Mouse (Mus musculus) limb, embryonic 13.5 days (tissue): ENCODE measurements around the gene Il6st. TPM values are rescaled to one million over a fixed set of nuclear protein-coding genes. Genes with fewer than 3 reads are reported as not detected.

Experiments used
- ATAC-seq: fragments of 200-750 bp; cut with Nextera tagmentation; 2 replicates; pipeline ENCODE4 v1.8.0; 2017; ENCODE audit warnings: low read depth, moderate number of reproducible peaks, moderate TSS enrichment; ENCODE audit not compliant: low FRiP score
- H3K27ac ChIP-seq: fragments of 300-500 bp; sonication (generic); 2 replicates; pipeline ENCODE4 v1.5.1; 2015; ENCODE audit warnings: inconsistent platforms, mild to moderate bottlenecking, moderate library complexity
- H3K27me3 ChIP-seq: fragments of 300-500 bp; sonication (generic); 2 replicates; pipeline ENCODE4 v1.6.1; 2015; ENCODE audit warnings: mild to moderate bottlenecking, inconsistent platforms
- H3K36me3 ChIP-seq: fragments of 300-500 bp; sonication (generic); 2 replicates; pipeline ENCODE4 v1.6.1; 2015; ENCODE audit warnings: inconsistent platforms, mild to moderate bottlenecking, moderate library complexity
- H3K4me1 ChIP-seq: fragments of 300-500 bp; sonication (generic); 2 replicates; pipeline ENCODE4 v1.6.1; 2015; ENCODE audit warnings: inconsistent platforms
- H3K4me2 ChIP-seq: fragments of 300-500 bp; sonication (generic); replicated peaks from 2 replicates; pipeline ENCODE4 v1.6.1; 2015; ENCODE audit warnings: inconsistent platforms, mild to moderate bottlenecking, moderate library complexity
- H3K4me3 ChIP-seq: fragments of 300-500 bp; sonication (generic); 2 replicates; pipeline ENCODE4 v1.5.1; 2015; ENCODE audit warnings: moderate library complexity, mild to moderate bottlenecking, inconsistent platforms
- H3K9ac ChIP-seq: fragments of 300-500 bp; sonication (generic); 2 replicates; pipeline ENCODE4 v1.6.1; 2015; ENCODE audit warnings: mild to moderate bottlenecking, inconsistent platforms
- H3K9me3 ChIP-seq: fragments of 300-500 bp; sonication (generic); 2 replicates; pipeline ENCODE4 v1.6.1; 2016; ENCODE audit warnings: inconsistent platforms
- WGBS: fragments of 180-500 bp; shearing (Covaris S2); methylation state at CpG from one replicate; pipeline ENCODE4 v1.1.7; 2015; 5-methylcytosine and 5-hydroxymethylcytosine counted together
- polyA plus RNA-seq: library from polyadenylated mRNA; unstranded; fragments of >200 nt; fragmentation: Nextera tagmentation; extraction: Ambion mirVana; gene quantifications from 2 replicates; pipeline ENCODE4 v1.2.1, GENCODE M21; 2015

The Il6st gene
- polyA plus RNA-seq, 1 experiment from 2014 or later = 41.1 TPM

DNA sequence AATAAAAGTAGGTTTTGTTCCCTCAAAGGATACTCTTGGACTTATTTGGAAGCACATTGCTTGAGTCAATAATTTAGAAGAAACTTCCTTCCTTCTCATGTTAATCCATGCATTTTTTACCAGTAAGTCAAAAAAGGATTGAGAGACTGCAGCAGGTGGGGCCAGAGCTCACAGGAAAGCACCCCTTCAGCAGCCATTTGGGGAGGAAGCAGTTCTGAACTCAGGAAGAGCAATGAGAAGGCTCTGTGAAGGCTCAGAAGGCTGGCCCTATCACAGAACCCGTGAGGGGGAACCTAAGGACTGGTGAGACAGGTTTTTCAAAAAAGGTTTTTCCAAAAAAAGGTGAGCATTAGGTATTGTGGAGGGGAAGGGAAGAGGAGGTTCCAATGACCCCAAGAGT, 50.7 kb downstream of the Il6st start:
- Histone ChIP-seq H3K4me1 (no peaks in the 10 kb centered on the region), H3K27me3 (no peaks in the 10 kb centered on the region), H3K36me3 (no peaks in the 10 kb centered on the region), H3K9me3 (peaks cover 13% of the 10 kb centered on the region), H3K4me2 (no peak overlapping the region), H3K9ac (no peak overlapping the region), H3K4me3 (no peak overlapping the region), H3K27ac (no peak overlapping the region)
- WGBS = 50% methylated on average over 1 of the region's 1 CpGs
- ATAC-seq = no peak

DNA sequence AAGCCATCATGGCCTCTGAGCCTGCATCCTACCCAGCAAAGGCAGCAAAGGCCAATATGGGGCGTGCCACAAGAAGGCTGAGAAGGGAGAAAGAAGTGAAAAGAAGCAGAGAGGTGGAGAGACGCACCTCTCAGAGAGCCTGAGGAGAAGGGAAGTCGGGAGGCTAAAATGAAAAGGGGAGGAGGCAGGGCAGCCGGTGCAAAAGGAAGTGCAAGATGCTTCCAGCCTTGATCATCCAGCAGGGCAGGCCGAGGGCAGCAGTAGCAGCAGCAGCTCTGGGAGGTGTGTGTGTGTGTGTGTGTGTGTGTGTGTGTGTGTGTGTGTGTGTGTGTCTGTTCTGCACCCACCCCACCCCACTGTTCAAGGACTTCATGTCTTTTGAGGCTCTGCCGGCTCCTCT, 58.4 kb downstream of the Il6st start:
- H3K36me3 ChIP-seq = no peaks in the 10 kb centered on the region
- no peak overlapping the region for H3K4me2 ChIP-seq
- no peaks in the 10 kb centered on the region for H3K4me1 ChIP-seq
- H3K27me3 ChIP-seq = no peaks in the 10 kb centered on the region
- H3K9me3 ChIP-seq = peaks cover 13% of the 10 kb centered on the region
- no peak for ATAC-seq
- H3K4me3 ChIP-seq = no peak overlapping the region
- H3K9ac ChIP-seq = 0 out of 2 replicates have a peak overlapping the region, but pooled peaks have one; percentile 20
- no peak overlapping the region for H3K27ac ChIP-seq
- WGBS = 63% methylated on average over 6 of the region's 6 CpGs

DNA sequence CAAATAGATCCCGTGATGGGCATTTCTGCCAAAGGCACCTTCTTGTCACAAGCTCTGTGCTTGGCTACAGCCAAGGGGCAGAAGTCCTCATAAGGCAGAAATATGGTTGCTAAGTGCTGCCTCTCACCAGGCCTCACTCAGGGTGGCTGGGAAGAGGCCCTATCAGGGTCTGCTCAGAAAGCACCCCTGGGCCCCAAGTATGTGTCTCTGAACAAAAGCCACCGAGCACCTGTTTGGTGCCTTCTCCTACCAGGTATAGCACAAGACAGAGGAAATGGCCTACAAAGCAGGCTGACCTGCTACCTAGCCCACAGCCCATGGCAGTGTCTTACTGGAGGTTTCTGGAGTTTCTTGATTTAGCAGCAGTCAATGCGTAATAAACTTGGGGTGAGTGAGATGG, 59.0 kb downstream of the Il6st start:
- H3K4me2 ChIP-seq = no peak overlapping the region
- ATAC-seq = no peak

DNA sequence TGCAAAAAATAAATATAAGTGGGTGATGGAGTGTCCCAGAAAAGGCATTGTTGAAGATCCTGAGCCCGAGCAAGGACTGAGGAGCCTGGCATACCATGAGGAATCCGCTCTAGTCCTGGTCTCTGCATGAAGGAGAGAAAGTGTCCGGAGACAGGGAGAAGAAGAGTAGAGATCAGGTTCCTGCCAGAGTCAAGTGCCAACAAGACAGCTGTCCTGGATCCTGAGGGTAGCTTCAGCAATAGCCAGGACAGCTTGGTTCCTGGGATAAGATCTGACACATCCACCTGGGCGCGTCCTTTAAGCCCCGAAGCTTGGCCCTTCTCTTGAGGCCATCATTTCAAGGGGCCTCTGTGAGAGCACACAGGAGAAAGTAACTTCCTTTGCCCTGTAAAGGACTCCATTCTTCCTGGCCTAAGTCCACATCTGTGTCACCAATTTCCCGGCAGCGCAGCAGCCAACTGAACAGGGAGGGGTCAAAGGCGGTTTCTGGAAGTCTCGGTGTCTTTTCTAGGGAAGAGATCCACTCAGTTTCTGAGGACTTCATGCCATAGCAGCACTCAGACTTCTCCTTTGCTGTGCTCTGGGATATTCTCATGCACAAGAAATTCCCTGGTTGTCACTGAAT, 59.6 kb downstream of the Il6st start:
- no peak overlapping the region for H3K4me2 ChIP-seq
- H3K27me3 ChIP-seq = no peaks in the 10 kb centered on the region
- no peak overlapping the region for H3K4me3 ChIP-seq
- no peaks in the 10 kb centered on the region for H3K4me1 ChIP-seq
- H3K9ac ChIP-seq = no peak overlapping the region
- H3K36me3 ChIP-seq = no peaks in the 10 kb centered on the region
- 87% methylated on average over 10 of the region's 10 CpGs for WGBS
- ATAC-seq = no peak
- peaks cover 2% of the 10 kb centered on the region for H3K9me3 ChIP-seq
- no peak overlapping the region for H3K27ac ChIP-seq

More for the DNA sequence above, 59.0 kb downstream of the Il6st start:
- Histone ChIP-seq H3K9ac (no peak overlapping the region), H3K9me3 (peaks cover 8% of the 10 kb centered on the region), H3K4me1 (no peaks in the 10 kb centered on the region), H3K36me3 (no peaks in the 10 kb centered on the region), H3K4me3 (no peak overlapping the region), H3K27me3 (no peaks in the 10 kb centered on the region), H3K27ac (no peak overlapping the region)
- WGBS = 93% methylated on average over 3 of the region's 3 CpGs

GRCm38 (mm10) chr13:112527186-112527585, 63.3 kb downstream of the Il6st start:
- no peaks in the 10 kb centered on the region for H3K9me3 ChIP-seq
- H3K27me3 ChIP-seq = no peaks in the 10 kb centered on the region
- H3K4me3 ChIP-seq = no peak overlapping the region
- H3K4me1 ChIP-seq = no peaks in the 10 kb centered on the region
- no peak overlapping the region for H3K27ac ChIP-seq
- H3K9ac ChIP-seq = no peak overlapping the region
- WGBS = 48% methylated on average over 1 of the region's 1 CpGs
- no peak for ATAC-seq
- no peak overlapping the region for H3K4me2 ChIP-seq
- no peaks in the 10 kb centered on the region for H3K36me3 ChIP-seq

GRCm38 (mm10) chr13:112529893-112530292, 66.0 kb downstream of the Il6st start:
- H3K4me3 ChIP-seq = no peak overlapping the region
- no peak overlapping the region for H3K9ac ChIP-seq
- H3K36me3 ChIP-seq = no peaks in the 10 kb centered on the region
- peak; percentile 54; the same call in 1 of the 2 replicates for ATAC-seq
- H3K27me3 ChIP-seq = no peaks in the 10 kb centered on the region
- H3K27ac ChIP-seq = no peak overlapping the region
- 0 out of 2 replicates have a peak, but pooled peaks cover 3% of the 10 kb centered on the region for H3K4me1 ChIP-seq
- no peak overlapping the region for H3K4me2 ChIP-seq
- H3K9me3 ChIP-seq = no peaks in the 10 kb centered on the region
- 35% methylated on average over 3 of the region's 3 CpGs for WGBS

- H3K27me3 ChIP-seq = no peaks in the 10 kb centered on the region
- no peaks in the 10 kb centered on the region for H3K36me3 ChIP-seq
- 0 out of 2 replicates have a peak, but pooled peaks cover 3% of the 10 kb centered on the region for H3K4me1 ChIP-seq
- no peak overlapping the region for H3K4me3 ChIP-seq
- H3K9me3 ChIP-seq = no peaks in the 10 kb centered on the region
- no peak overlapping the region for H3K9ac ChIP-seq
- no peak overlapping the region for H3K27ac ChIP-seq
- no peak overlapping the region for H3K4me2 ChIP-seq
- no peak for ATAC-seq
- 89% methylated on average over 6 of the region's 6 CpGs for WGBS
Measured at GRCm38 (mm10) chr13:112532235-112532634, 68.4 kb downstream of the Il6st start.

GRCm38 (mm10) chr13:112533556-112533955, 69.7 kb downstream of the Il6st start:
- ATAC-seq = no peak
- WGBS = 64% methylated on average over 9 of the region's 9 CpGs

GRCm38 (mm10) chr13:112536611-112537010, 72.7 kb downstream of the Il6st start:
- no peaks in the 10 kb centered on the region for H3K9me3 ChIP-seq
- no peak for ATAC-seq
- 0 out of 2 replicates have a peak, but pooled peaks cover 7% of the 10 kb centered on the region for H3K4me1 ChIP-seq
- no peak overlapping the region for H3K27ac ChIP-seq
- 51% methylated on average over 4 of the region's 4 CpGs for WGBS
- H3K4me3 ChIP-seq = no peak overlapping the region
- H3K27me3 ChIP-seq = no peaks in the 10 kb centered on the region
- H3K36me3 ChIP-seq = no peaks in the 10 kb centered on the region
- H3K4me2 ChIP-seq = no peak overlapping the region
- H3K9ac ChIP-seq = no peak overlapping the region

More at GRCm38 (mm10) chr13:112533556-112533955, 69.7 kb downstream of the Il6st start:
- Histone ChIP-seq H3K4me1 (0 out of 2 replicates have a peak, but pooled peaks cover 3% of the 10 kb centered on the region), H3K9ac (no peak overlapping the region), H3K4me2 (no peak overlapping the region), H3K36me3 (no peaks in the 10 kb centered on the region), H3K27ac (0 out of 2 replicates have a peak overlapping the region, but pooled peaks have one; percentile 15), H3K9me3 (no peaks in the 10 kb centered on the region), H3K27me3 (no peaks in the 10 kb centered on the region), H3K4me3 (no peak overlapping the region)

GRCm38 (mm10) chr13:112537065-112537464, 73.2 kb downstream of the Il6st start:
- no peaks in the 10 kb centered on the region for H3K9me3 ChIP-seq
- H3K27me3 ChIP-seq = no peaks in the 10 kb centered on the region
- 0 out of 2 replicates have a peak, but pooled peaks cover 7% of the 10 kb centered on the region for H3K4me1 ChIP-seq
- no peak for ATAC-seq
- WGBS = 88% methylated on average over 7 of the region's 7 CpGs
- H3K36me3 ChIP-seq = no peaks in the 10 kb centered on the region
- no peak overlapping the region for H3K27ac ChIP-seq
- no peak overlapping the region for H3K4me3 ChIP-seq
- no peak overlapping the region for H3K9ac ChIP-seq
- H3K4me2 ChIP-seq = no peak overlapping the region

DNA sequence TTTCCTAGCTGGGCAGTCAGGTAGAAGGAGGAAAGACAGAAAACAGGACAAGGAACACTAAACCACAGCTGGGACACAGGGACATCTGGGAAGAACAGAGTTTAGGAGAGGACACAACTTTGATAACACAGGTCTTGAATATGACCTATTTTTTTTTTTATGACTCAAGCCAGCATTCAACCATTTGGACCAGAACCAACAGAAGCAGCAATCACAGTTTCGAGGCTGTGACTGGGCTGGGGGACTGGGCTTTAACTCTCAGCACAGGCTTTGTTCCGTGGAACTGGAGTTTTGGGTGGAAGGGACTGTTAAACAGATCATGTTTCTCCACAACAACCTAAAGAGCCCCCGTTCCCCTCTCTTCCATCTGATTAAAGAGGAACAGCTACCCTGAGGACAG, 76.7 kb downstream of the Il6st start:
- no peak for ATAC-seq
- Histone ChIP-seq H3K4me1 (0 out of 2 replicates have a peak, but pooled peaks cover 4% of the 10 kb centered on the region), H3K4me2 (no peak overlapping the region), H3K9me3 (no peaks in the 10 kb centered on the region), H3K4me3 (no peak overlapping the region), H3K27ac (no peak overlapping the region), H3K9ac (no peak overlapping the region), H3K36me3 (no peaks in the 10 kb centered on the region), H3K27me3 (no peaks in the 10 kb centered on the region)
- WGBS = 33% methylated on average over 3 of the region's 3 CpGs

DNA sequence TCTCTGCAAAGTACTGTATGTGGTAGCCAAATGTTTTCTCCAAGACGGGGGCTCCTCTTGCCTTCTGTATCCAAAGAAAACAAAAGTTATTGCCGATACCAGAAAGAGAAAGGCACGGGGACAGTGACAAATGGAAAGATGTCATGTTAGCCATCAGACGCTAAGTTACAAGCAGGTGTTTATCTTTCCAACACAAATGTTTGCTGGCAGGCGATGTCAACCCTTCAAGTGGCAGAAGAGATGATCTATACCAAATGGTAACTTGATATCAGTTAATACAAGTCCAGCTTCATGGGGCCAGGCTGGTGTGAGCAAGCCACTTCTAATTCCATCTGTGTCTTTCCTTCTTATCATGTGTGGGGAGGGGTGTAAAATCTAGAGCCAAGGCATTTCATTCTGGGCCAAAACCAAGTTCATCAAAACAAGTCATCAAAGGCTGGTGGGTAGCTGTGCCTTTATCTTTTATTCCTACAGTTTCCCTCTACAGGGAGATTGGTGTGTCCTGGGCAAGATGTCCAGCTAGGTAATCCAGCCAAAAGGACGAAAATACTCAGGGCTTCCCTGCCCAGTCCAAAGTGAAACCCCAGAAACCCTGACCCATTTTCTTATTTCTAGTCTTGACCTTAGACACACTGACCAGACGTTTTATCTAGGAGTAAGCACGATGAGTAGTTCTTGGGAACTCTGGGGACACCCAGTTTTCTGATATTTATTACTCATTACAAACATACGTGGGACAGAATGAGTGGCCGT, 77.5 kb downstream of the Il6st start:
- H3K27ac ChIP-seq = no peak overlapping the region
- 0 out of 2 replicates have a peak, but pooled peaks cover 4% of the 10 kb centered on the region for H3K4me1 ChIP-seq
- H3K4me2 ChIP-seq = no peak overlapping the region
- H3K36me3 ChIP-seq = no peaks in the 10 kb centered on the region
- ATAC-seq = no peak
- no peak overlapping the region for H3K4me3 ChIP-seq
- H3K9me3 ChIP-seq = no peaks in the 10 kb centered on the region
- WGBS = 79% methylated on average over 10 of the region's 10 CpGs
- no peaks in the 10 kb centered on the region for H3K27me3 ChIP-seq
- H3K9ac ChIP-seq = no peak overlapping the region
